Mouse (Mus musculus): ENCODE measurements around the gene Kcnn4.

Gene Kcnn4

DNA sequence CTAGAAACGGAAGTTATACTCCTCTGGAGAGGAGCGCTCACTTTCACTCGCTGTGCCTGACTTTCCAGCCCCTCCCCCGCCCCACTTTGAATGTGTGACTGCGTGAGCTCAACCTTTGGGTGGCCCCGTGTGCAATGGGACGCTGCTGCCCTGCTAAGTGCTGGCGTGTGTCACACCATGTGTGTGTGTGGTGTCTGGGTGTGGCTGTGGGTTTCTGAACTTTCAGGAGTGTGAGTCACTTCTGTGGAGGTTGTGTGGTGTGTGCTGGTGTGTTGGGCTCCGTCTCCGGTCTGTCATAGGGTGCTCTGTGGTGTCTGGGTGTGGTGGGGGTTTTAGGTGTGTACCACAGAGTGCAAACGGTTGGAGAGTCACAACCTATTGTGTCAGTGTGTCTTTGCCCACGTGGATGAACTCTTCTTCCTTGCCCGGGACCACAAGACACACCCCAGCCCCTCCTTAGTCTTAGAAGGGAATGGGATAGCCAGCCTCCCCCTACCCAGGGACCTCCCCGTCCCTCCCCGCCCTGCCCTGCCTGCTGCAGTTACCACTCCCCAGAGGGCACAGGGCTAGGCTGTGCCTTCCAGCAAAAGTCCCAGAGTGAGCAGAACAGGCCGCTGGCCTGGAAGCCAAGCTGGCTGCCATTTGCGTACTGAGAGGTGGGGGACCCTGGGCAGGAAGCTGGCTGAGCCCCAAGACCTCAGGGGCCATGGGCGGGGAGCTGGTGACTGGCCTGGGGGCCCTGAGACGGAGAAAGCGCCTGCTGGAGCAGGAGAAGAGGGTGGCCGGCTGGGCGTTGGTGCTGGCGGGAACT, at the start of gene Kcnn4:
Kcnn4 (plus strand) TSS at position 533 of the 811 bp plus-strand sequence.
- no peak for DNase-seq

DNA sequence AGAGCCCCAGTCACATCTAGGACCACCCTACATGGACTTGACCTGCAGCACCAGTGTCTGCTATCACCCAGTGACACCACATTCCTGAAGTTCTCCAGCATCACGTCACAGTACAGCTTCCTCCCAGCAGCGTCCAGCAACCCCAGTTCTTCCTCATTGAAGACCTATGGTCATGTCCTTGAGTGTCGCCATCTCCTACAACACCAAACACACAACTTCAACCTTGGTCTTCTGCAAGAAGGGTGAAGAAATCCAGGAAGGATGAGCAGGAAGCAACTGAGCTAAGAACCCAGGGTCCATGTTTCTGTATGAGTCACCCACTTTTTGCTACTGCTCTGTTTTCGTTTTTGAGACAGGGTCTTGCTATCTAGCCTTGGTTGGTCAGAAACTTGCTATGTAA, 47.5 kb upstream of the Kcnn4 start:
- no peak for DNase-seq

DNA sequence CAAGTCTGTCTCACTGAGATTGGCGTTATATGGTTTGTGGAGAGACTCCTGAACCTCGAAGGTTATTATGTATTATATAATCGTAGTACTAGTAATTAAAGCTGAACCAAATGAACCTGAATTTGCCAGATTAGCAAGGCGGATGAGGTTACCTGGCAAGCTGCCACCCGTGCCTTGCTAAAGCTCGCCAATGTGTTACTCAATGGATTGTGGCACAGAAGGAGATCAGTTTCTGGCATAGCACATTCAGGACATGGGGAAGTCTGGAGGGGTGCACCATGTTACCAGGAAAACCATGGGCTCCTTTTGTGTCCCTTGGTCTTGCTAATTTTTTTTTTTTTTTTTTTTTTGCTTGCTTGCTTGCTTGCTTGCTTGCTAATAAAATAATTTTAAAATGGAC, 44.9 kb upstream of the Kcnn4 start:
- DNase-seq = no peak

DNA sequence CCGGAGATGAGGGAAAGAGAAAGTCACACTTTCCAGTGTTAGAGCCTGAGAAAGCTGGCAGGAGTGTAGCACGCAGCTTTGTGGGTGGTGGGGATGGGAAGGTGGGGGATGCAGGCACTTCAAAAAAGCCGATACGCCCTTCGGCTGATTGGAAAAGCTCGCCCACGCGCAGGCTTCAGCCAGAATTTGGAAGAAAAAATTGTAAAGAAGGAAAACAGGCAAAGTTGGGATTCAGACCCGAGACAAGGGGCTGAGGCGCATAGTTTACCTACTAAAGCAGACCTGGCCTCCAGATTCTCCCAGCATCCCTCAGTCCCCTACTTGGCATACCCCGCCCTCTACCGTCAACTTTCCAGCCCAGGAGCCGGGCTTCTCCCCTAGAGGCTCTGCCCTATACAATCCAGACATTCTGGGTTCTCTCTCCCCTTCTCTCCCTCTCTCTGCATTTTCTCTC, 44.4 kb upstream of the Kcnn4 start:
- DNase-seq = peak; percentile 66

DNA sequence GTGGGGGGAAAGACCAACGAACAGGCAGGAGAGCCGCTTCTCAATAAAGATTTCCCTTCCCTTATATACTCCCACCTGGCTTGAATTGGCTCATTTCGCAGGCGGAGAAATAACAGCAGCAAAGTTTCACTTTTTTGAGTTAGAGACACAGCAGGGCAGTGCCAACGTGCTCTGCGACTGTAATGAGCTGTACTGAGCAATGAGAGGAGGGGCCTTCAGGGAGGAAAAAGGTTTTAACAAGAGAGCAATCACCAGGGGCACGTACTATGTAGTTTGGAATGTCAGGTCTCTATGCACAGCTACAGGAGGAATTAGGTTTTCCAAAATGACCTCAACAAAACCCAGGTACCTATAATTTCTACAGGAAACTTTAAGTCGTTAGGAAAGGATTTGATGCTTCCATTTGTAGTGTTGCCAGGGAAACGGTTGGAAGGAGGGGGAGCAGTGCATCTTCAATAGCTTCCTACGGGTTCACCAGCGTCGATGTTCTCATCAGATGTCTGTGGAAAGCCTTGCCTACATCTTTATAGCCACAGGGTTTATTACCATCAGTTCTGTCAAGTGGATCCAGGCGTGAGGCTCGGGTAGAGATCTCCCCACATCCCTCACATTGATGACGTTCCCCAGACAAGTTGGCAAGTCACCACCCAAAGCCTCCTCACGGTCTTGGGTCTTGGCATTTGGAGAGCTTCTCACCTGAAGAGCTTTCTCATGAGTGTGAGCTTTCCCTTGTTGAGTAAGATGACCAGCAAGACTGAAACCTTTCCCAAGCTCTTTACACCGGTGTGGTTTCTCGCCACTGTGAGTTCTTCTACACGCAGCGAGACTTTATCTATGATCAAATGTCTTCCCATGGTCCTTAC, 43.6 kb upstream of the Kcnn4 start:
- peak; percentile 16 for DNase-seq

DNA sequence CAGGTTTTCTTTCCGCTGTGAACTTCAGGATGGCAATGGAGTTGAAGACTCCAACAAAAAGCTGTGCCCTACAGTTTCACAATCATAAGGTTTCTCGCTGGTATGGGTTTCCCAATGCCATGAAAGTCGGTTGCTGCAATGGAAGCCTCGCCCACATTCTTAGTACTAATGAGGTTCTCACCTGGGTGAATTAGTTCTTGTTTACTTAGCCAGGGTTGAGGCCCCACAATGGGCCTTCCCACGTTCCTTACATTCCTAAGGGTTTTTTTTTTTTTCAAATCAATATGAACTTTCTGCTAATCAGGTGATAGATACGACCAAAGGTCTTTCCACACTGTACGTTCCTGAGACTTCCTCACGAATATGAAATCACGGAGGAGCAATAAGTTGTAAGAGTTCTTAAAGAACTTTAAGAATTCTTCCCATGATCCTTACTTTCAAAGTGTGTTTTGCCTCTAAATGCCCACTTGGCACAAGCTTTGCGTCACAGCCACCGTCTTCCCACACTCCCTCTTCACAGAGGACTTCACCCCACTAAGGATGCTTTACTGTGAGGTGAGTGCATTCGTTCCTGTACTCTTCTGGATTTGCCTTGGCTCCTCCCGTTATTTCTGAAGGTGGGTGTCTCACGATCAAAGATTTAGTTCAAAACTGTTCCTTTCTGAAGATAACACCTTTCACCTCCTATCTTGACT, 42.6 kb upstream of the Kcnn4 start:
- no peak for DNase-seq

DNA sequence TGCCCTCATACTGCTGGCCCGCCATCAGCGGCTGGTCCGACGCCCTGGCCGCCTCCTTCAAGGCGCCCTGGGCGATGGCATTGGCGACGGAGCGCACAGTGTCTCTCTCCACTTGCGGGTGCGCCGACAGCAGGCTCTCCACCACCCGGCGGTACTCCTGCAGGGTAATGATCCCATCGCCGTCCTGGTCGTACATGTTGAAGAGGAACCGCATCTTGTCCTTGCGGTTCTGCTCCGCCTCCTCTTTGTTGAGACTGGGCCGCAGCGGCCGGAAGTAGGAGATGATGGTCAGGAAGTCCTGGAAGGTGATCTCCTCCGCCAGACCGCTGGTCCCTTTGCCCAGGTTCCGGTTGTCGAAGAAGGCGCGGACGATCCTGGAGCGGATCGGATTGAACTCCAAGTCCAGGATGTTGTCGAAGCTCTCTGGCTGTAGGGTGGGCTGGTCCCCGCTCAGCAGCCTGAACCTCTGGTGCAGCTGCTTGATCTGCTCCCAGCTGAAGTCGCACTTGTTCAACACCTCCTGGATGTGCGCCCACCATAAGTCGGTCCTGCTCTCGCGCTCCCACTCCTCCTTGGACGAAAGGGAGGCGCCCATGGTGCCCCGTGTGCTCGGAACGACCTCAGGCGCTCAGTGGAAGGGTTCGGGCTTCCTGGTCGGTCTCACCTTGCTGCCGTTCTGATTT, 36.6 kb upstream of the Kcnn4 start, which contains the start of gene Tescl:
Tescl (minus strand) TSS at position 633 of the 683 bp plus-strand sequence.
- DNase-seq = no peak

DNA sequence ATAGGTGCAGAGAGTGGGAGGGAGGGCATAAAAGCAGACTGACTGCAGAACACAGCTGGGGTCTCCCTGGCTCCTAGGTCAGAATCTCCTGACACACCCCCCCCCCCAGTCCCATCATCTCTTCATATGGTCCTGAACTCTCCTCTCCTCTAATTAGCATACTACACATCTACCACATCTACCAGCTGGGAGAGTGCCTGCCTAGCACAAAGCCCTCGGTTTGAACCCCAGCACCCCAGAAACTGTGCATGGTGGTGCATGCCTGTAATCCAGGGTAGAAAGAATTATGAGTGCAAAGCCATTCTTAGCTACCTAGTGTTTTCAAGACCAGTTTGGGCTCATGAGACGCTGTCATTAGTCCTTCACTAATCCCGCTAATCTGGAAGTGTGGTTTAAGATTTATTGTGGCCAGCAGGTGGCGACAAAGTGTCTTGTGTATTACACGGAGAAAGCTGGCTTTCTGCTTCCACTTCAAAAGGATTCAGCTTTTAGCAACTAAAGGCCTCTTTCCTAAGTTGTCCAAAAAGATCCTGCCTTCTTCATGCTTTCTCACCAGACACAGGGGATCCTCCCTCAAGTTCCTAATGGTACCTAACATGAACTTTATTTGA, 34.3 kb upstream of the Kcnn4 start:
- peak; percentile 89 for DNase-seq

DNA sequence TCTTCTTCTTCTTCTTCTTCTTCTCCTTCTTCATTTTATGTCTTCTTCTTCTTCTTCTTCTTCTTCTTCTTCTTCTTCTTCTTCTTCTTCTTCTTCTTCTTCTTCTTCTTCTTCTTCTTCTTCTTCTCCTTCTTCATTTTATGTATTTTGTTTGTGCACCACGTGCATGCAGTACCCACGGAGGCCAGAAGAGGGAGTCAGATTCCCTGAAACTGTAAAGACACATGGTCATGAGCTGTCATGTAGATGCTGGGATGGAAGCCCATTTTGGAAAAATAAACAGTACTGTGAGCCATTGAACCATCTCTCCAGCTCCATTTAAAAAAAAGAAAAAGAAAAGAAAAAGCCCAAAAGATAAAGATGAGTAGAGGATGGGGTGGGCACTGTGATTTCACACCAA, 31.8 kb upstream of the Kcnn4 start:
- no peak for DNase-seq

DNA sequence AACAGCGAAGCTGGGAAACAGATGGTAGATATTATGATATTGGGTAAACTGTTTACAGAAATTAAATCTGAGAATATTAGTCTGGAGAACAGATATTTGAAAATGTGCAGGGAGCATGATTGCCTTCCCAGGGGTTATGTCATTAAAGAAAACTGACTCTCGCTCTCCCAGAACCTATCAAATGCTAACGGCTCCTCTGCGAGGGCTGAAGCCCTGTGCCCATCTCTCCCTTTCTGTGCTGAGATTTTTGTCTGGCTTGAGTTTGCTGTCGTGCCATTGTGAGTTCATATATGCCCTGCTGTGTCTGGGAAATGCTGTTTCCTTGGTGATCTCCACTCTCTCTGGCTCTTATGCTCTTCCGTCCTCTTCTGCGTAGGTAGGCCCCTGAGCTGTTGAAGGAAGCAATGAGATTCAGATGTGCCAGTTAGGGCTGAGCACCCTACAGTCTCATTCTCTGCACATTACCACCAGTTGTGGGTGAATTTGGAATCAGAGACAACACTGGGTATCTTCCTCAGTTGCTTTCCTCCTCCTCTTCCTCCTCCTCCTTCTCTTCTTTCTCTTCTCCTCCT, 26.3 kb upstream of the Kcnn4 start:
- DNase-seq = no peak

DNA sequence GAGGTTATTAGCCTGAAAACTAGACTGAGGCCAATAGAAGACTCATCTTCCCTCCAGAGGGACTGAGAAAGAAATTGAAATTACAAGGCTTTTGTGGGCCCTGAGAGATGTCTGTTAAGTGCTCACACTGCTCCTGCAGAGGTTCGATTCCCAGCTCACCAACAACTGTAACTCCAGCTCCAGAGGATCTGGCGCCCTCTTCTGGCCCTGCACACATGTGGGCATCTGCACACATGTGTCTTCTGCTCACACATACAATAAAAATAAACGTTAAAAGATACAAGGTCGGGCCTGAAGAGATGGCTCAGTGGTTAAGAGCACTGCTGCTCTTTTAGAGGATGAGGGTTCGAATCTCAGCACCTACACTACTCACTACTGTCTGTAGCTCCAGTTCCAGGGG, 23.6 kb upstream of the Kcnn4 start:
- DNase-seq = no peak

DNA sequence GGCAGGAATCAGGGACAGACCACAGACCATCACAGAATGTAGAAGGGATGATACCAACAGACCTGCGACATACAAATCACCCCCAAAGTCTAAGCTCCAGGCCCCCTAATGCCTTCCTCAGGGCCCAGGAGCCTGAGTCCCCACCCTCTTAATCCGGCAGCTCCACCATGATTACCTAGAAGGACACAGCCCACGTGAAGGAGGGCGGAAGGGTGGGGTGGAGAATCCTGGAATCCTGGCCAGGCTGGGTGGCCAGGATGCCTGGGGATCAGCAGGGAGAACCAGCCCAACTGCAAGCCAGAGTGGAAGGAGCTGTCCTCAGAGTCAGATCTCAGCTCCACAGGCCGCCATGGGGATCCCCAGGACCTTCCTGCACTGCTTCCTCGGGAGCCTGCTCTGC, 21.2 kb upstream of the Kcnn4 start, which contains the start of gene Lypd5:
Lypd5 (plus strand) TSS at position 301 of the 400 bp plus-strand sequence.
- DNase-seq = no peak

DNA sequence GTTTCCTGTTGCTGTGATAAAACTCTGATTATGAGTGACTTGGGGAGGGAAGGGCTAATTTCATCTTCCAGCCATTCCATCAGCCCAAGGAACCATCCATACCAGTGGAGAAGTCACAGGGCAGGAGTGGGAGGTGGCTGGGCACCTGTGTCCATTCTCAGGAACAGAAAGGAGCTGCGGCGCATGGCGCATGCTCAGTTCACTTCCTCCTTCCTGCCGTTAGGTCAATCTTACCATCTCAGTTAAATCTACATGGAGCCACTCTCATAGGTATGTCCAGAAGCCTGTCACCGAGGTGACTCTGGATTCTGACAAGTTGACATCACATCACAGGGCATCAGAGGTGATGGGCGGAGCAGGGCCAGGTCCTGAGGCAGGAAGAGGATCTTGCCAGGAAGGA, 14.4 kb upstream of the Kcnn4 start:
- DNase-seq = no peak

DNA sequence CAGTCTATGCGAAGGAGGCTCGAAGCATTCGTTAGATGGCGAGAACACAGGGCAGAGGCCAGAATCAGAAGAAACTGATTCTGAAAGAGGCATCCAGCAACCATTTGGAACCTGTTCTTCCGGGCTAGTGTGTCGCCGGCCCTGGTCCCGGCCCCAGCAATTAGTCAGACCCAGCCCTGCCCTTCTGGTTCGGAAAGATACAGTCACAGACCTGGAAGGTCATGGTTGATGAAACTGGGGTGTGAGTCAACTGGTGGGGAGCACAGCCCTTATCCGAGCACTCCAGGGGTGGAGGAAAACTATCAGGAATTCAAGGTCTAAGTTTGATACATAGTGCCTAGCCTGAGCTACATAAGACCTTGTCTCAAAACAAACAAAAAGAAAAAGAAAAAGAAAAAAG, 14.0 kb upstream of the Kcnn4 start:
- DNase-seq = no peak

DNA sequence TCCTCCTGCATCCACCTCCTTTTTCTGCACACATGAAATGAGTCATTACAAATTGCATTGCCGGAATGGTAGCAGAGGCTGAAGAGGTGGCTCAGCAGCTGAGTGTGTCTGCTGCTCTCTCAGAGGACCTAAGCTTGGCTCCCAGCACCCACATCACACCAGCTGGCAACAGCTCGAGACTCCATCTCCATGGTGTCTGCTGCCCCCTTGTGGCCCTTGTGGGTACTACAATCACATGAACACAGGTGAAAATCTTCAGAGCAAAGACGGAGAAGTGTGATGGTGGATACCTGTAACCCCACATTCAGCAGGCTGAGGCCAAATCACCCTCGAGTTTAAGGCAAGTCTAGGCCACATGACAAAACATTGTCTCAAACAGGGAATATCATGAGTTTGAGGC, 12.2 kb upstream of the Kcnn4 start:
- no peak for DNase-seq

DNA sequence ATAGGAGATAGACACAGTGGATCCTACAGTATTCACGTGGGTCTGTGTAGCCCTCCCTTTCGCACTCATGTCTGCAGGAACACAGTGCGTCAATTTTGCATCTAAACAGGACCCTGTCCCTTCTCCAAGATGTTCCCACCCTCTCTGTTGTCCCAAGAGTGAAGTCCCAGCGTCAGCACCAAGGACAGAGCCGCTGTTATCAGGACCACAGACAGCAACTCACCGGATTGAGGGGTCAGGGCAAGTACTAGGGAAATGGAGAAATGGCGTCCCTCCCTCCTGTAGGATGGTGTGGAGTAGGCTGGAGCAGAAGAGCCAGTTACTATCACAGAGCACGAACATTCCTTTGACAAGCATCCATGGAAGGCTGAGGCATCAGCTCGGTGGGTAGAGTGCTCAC, 10.8 kb upstream of the Kcnn4 start:
- DNase-seq = peak; percentile 57

DNA sequence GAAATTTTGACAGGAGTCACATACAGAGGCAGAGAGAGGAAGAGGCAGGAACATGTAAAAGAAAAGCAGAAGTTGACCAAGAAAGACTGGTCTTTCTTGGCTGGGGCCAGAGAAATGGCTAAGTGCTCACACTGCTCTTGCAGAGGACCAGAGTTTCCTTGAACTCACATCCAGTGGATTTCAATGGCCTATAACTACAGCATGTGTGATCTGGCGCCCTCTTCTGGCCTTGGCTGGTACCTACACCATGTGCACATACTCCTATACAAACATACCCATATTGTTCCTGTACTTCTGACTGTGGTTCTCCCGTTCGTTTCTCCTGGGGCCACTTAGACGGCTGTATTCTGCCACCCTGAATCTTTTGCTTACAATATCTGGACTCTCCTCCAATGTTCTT, 9.1 kb upstream of the Kcnn4 start:
- DNase-seq = no peak

DNA sequence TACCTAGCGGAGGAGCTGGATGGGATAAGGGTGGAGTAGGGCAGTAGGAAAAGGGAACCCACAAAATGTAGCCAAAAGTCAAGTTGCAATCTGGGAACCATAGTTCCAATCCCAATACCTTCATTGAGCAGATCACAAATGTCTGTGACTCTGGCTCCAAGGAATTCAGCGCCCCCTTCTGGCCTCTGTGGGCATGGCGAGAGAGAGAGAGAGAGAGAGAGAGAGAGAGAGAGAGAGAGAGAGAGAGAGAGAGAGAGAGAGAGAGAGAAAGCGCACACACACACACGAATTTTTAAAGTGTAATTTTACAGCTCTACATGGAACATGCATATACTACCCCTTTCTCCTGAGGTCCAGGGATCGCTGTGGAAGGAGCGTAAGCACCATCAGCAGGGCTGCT, 6.8 kb upstream of the Kcnn4 start:
- DNase-seq = peak; percentile 52

DNA sequence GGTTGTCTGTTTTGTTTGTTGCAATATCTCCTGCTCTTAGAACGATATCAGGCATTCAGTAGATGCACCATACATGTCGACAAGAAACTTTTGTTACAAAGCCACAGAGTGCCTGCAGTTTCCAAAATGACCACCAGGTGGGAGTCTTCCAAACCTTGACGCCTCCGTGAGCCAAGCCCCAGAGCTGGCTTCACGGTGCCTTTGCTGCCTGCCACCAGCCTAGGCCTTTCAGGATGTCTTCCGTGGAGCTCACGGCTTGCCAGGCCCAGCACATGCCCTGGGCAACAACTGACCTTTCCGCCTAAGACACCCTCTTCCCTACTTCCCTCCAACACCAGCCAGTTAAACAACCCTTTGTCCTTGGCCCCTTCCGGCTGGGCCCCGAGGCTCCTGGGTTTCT, 5.2 kb upstream of the Kcnn4 start:
- peak; percentile 90 for DNase-seq

DNA sequence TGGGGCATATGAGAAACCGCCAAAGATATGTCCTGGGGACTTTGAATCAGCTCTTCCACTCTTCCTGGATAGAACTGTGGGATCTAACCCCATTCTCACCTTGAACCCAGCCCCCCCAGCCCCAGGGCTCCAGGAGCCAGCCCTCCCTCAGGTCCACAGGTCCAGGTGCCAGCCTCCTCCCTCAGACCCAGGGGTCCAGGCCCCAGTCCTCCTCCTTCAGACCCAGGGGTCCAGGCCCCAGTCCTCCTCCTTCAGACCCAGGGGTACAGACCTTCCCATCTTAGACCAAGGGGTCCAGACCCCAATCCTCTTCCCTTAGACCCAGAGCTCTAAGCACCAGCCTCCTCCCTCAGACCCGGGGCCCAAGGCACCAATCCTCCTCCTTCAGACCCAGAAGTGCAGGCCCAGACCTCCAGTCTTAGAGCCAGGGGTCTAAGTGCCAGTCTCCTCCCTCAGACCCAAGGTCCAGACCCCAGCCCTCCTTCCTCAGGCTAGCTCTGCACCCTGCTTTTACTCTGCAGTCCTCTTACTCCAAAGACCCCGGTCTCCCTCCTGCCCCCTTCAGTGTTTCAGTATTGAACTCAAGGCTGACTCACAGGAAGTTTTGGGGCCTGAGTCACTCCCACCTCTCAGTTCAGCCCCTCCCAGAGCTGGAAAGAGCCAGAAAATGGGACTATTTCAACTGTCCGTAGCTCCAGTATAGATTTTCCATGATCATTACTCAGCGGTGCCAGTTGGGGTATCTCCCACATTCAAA, 4.6 kb upstream of the Kcnn4 start:
- no peak for DNase-seq

Measured in embryo, embryonic 11 days (tissue).